Mouse (Mus musculus) stomach, postnatal 0 days (tissue): ENCODE measurements around the gene Spg11. TPM values are rescaled to one million over a fixed set of nuclear protein-coding genes. Genes with fewer than 3 reads are reported as not detected.

Source experiments
- ATAC-seq: fragments of 200-750 bp; cut with Nextera tagmentation; 2 replicates; pipeline ENCODE4 v1.8.0; 2017; ENCODE audit not compliant: low FRiP score, low TSS enrichment
- DNase-seq: peaks from one replicate; pipeline ENCODE4 v3.0.0-alpha.2; 2016; ENCODE audit warnings: low spot score
- H3K27ac ChIP-seq: fragments of 300-500 bp; sonication (generic); replicated peaks from 2 replicates; pipeline ENCODE4 v1.5.1; 2014; ENCODE audit warnings: mild to moderate bottlenecking, control low read depth
- H3K27me3 ChIP-seq: fragments of 300-500 bp; sonication (generic); 2 replicates; pipeline ENCODE4 v1.6.1; 2014; ENCODE audit warnings: low read length; ENCODE audit not compliant: control insufficient read depth, insufficient read depth
- H3K36me3 ChIP-seq: fragments of 300-500 bp; sonication (generic); 2 replicates; pipeline ENCODE4 v1.6.1; 2014; ENCODE audit warnings: low read length, mixed read lengths; ENCODE audit not compliant: control insufficient read depth, insufficient read depth
- H3K4me1 ChIP-seq: fragments of 300-500 bp; sonication (generic); replicated peaks from 2 replicates; pipeline ENCODE4 v1.6.1; 2014; ENCODE audit warnings: antibody characterized with exemption; ENCODE audit not compliant: control insufficient read depth, insufficient read depth
- H3K4me2 ChIP-seq: fragments of 300-500 bp; sonication (generic); replicated peaks from 2 replicates; pipeline ENCODE4 v1.6.1; 2014; ENCODE audit warnings: low read depth, mild to moderate bottlenecking, control low read depth, moderate library complexity
- H3K4me3 ChIP-seq: fragments of 300-500 bp; sonication (generic); 2 replicates; pipeline ENCODE4 v1.5.1; 2014; ENCODE audit warnings: low read depth, low read length, control low read depth
- H3K9ac ChIP-seq: fragments of 300-500 bp; sonication (generic); 2 replicates; pipeline ENCODE4 v1.6.1; 2014; ENCODE audit warnings: mild to moderate bottlenecking, low read length, control low read depth, mixed read lengths
- H3K9me3 ChIP-seq: fragments of 300-500 bp; sonication (generic); 2 replicates; pipeline ENCODE4 v1.6.1; 2016; ENCODE audit warnings: low read length; ENCODE audit not compliant: control insufficient read depth
- CTCF ChIP-seq: IDR thresholded peaks from 2 replicates; pipeline ENCODE4 v1.5.1; 2016; ENCODE audit warnings: antibody characterized with exemption, low read depth, mild to moderate bottlenecking, moderate library complexity
- EP300 ChIP-seq: optimal IDR thresholded peaks from 2 replicates; pipeline ENCODE3; 2016; ENCODE audit warnings: antibody characterized with exemption
- WGBS: fragments of 180-500 bp; shearing (Covaris S2); extraction: QIAGEN DNeasy Blood & Tissue Kit; methylation state at CpG from one replicate; pipeline ENCODE4 v1.1.7; 2014; 5-methylcytosine and 5-hydroxymethylcytosine counted together
- polyA plus RNA-seq: library from polyadenylated mRNA; unstranded; fragments of >200 nt; fragmentation: Nextera tagmentation; extraction: Ambion mirVana; gene quantifications from 2 replicates; pipeline ENCODE4 v1.2.1, GENCODE M21; 2015

The Spg11 gene
- polyA plus RNA-seq, 1 experiment from 2014 or later, result 3.2 TPM

DNA sequence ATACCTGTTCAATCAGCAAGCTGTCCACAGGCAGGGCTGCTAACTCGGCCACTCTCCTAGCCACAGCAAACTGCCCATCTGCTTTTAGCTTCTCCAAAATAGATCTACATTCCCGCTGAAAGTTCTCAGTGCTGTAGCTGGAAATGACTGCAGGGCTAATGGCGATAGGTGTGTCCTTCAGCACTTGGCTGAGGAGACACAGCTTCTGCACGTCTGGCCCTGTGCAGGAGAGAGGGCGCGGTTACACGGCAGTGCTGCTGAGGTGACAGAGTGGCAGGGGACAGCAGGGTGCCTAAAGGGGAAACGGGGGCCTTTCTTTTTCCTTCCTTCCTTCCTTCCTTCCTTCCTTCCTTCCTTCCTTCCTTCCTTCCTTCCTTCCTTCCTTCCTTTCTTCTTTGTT lies 51.9 kb downstream of the Spg11 start:
- H3K4me2 ChIP-seq, result no peak overlapping the region
- H3K27me3 ChIP-seq, result no peaks in the 10 kb centered on the region
- no peak overlapping the region for H3K9ac ChIP-seq
- WGBS, result 61% methylated on average over 8 of the region's 8 CpGs
- H3K36me3 ChIP-seq, result peaks cover 4% of the 10 kb centered on the region; the same call in 1 of the 2 replicates
- H3K27ac ChIP-seq, result no peak overlapping the region
- H3K4me3 ChIP-seq, result no peak overlapping the region
- H3K9me3 ChIP-seq, result no peaks in the 10 kb centered on the region
- DNase-seq, result no peak
- TF ChIP-seq CTCF (no peak), EP300 (no peak)
- ATAC-seq, result no peak
- no peaks in the 10 kb centered on the region for H3K4me1 ChIP-seq

DNA sequence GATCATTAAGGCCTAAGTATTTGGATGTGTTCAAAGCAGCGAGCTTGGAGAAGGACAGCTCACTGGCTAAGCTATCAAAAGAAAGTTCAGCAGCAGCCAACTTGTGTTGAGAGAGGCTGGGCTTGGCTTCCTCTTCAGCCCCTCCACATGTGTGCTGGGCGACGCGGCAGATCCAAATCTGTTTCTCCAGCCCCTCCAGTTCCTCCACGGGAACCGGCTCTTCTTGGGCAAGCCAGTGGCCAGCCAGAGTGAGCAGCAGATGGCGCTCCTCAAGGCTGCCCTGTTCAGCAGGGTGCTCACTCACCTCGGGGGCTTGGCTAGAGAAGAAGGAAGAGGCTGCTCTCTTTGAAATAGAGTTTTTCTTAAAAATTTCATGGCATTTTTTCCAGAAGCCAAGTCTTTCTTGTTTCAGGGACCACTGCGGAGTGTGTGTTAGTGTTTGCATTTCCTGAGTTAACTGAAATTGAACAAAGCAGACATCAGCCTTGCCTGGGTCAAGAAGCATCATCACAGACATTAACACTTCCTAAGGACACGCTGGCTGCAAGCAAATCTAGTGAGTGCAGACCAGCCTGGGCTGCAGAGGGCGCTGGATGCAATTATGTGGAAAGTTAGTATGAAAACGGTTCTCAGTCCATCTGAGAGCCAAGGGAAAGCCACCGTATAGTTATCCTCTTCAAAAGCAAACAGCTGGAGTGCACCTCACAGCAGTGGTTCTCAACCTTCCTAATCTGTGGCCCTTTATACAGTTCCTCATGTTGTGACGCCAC lies 52.8 kb downstream of the Spg11 start:
- no peak overlapping the region for H3K9ac ChIP-seq
- H3K9me3 ChIP-seq, result no peaks in the 10 kb centered on the region
- H3K27ac ChIP-seq, result no peak overlapping the region
- DNase-seq (peak; percentile 32), ATAC-seq (peak; percentile 35; the same call in 1 of the 2 replicates)
- H3K36me3 ChIP-seq, result peaks cover 4% of the 10 kb centered on the region; the same call in 1 of the 2 replicates
- H3K4me3 ChIP-seq, result no peak overlapping the region
- H3K4me1 ChIP-seq, result no peaks in the 10 kb centered on the region
- 50% methylated on average over 14 of the region's 14 CpGs for WGBS
- H3K27me3 ChIP-seq, result no peaks in the 10 kb centered on the region
- H3K4me2 ChIP-seq, result no peak overlapping the region
- TF ChIP-seq CTCF, result peak; percentile 67
- TF ChIP-seq EP300, result no peak

DNA sequence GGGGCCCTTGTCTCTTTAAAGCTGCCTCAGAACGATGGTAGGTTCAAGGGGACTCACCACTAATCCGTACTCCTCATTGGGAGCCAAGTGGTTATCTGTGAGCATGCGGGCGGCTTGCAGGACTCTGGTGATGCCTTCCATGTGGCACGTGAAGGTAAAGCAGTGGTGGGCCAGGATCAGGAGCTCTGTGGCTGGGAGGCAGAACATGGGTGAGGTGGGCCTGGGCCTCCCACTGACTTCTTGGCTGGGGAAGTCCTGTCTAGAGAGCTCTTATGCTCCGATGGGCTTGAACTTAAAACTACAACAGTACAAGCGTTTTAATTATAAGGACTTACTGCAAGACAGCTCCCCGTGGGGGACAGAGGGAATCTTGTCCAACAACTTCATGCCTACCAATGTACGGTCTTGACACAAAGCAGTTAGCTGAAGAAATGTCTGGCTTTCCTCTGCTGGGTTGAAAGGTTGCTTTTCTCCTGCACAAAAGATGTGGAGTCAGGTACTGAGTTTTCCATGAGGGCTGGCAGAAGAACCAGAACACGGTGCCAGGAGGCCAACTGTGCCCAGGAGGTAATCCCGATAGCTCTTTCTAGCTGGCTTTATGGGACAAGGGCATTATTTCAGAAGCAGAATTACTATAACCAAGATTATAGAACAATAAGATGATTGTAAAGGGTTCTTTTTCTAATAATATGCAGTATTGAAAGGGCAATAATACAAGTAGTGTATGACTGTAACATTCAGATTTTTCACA lies 58.6 kb downstream of the Spg11 start:
- no peak overlapping the region for H3K9ac ChIP-seq
- no peaks in the 10 kb centered on the region for H3K27me3 ChIP-seq
- DNase-seq (no peak), ATAC-seq (no peak)
- TF ChIP-seq EP300 (no peak), CTCF (no peak)
- H3K9me3 ChIP-seq, result no peaks in the 10 kb centered on the region
- no peaks in the 10 kb centered on the region for H3K4me1 ChIP-seq
- H3K27ac ChIP-seq, result no peak overlapping the region
- peaks cover 10% of the 10 kb centered on the region; the same call in 1 of the 2 replicates for H3K36me3 ChIP-seq
- H3K4me2 ChIP-seq, result no peak overlapping the region
- H3K4me3 ChIP-seq, result no peak overlapping the region
- WGBS, result 83% methylated on average over 11 of the region's 11 CpGs

DNA sequence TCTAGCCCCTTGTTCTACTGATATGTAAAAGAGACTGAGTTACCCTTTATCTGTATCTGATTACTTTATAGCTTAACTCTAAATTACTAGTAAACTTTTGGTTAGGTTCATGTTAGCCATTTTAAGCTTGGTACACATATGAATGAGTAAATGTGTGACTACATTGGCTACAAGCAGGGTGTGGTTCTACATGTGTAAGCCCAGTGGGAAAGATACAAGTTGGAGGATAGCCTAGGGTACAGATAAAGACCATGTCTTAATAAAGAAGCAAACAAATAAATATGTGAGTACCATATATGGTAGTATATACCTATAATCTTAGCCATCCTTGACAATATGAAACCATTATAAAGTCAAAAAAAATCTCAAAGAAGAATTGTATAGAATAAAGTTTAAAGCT lies 74.3 kb downstream of the Spg11 start:
- ATAC-seq (no peak), DNase-seq (no peak)
- Histone ChIP-seq H3K4me1 (no peaks in the 10 kb centered on the region), H3K27ac (no peak overlapping the region), H3K4me2 (no peak overlapping the region), H3K27me3 (no peaks in the 10 kb centered on the region), H3K9me3 (no peaks in the 10 kb centered on the region), H3K4me3 (no peak overlapping the region), H3K9ac (no peak overlapping the region), H3K36me3 (peaks cover 4% of the 10 kb centered on the region; the same call in 1 of the 2 replicates)
- no peak for TF ChIP-seq EP300
- no peak for TF ChIP-seq CTCF

DNA sequence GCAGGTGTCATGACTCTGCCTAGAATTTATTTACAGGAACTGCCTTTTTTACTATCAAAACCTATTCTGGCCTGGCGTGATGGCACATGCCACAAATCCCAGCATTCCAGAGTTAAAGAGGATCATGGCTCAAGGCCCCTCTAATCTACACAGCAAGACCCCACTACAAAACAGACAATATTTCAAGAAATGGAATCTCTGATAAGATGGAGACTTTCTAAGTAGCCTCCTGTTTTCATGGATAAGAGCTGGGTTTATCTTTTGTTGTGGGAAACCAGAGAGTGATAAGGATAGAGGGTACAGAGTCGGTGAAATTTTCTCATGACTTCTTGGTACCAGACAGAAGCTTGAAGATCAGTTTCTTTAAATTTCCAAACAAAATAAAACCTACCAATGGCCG lies 82.1 kb downstream of the Spg11 start:
- ATAC-seq, result no peak
- DNase-seq, result no peak

DNA sequence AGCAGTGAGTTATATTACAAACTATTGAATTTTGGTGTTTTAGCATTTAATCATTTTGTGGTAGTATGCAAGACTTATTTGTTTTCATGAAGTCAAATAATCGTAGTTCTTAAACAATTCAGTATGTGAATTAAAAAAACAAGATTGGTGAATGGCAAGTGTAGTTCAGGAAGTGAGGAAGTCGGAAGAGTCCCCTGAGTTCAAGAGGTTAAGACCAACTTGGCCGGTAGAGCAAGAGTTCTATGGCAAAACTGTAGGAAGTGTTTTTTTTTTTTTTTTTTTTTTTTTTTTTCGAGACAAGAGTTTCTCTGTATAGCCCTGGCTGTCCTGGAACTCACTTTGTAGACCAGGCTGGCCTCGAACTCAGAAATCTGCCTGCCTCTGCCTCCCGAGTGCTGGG lies 86.2 kb downstream of the Spg11 start:
- Histone ChIP-seq H3K9ac (no peak overlapping the region), H3K4me1 (no peaks in the 10 kb centered on the region), H3K27ac (no peak overlapping the region), H3K27me3 (no peaks in the 10 kb centered on the region), H3K4me3 (no peak overlapping the region), H3K36me3 (no peaks in the 10 kb centered on the region), H3K4me2 (no peak overlapping the region), H3K9me3 (no peaks in the 10 kb centered on the region)
- ATAC-seq, result no peak
- no peak for DNase-seq
- 83% methylated on average over 6 of the region's 6 CpGs for WGBS
- TF ChIP-seq CTCF (no peak), EP300 (no peak)

More for the DNA sequence above, 82.1 kb downstream of the Spg11 start:
- WGBS, result 89% methylated on average over 3 of the region's 3 CpGs
- H3K9me3 ChIP-seq, result no peaks in the 10 kb centered on the region
- H3K27ac ChIP-seq, result no peak overlapping the region
- H3K27me3 ChIP-seq, result no peaks in the 10 kb centered on the region
- H3K4me3 ChIP-seq, result no peak overlapping the region
- H3K4me2 ChIP-seq, result no peak overlapping the region
- no peak overlapping the region for H3K9ac ChIP-seq
- no peaks in the 10 kb centered on the region for H3K4me1 ChIP-seq
- no peaks in the 10 kb centered on the region for H3K36me3 ChIP-seq
- TF ChIP-seq EP300, result no peak
- TF ChIP-seq CTCF, result no peak
